Mouse (Mus musculus) lung, embryonic 14.5 days (tissue): Measurements from ENCODE around the gene Inhbe. TPM values are rescaled to one million over a fixed set of nuclear protein-coding genes. Genes with fewer than 3 reads are reported as not detected.

Source experiments
- ATAC-seq: fragments of 200-750 bp; cut with Nextera tagmentation; 2 replicates; pipeline ENCODE4 v1.8.0; 2017; ENCODE audit warnings: mild to moderate bottlenecking, moderate TSS enrichment, moderate library complexity; ENCODE audit not compliant: insufficient read depth
- DNase-seq: peaks from one replicate; pipeline ENCODE4 v3.0.0-alpha.2; 2015
- H3K27ac ChIP-seq: fragments of 300-500 bp; sonication (generic); 2 replicates; pipeline ENCODE4 v1.5.1; 2014; ENCODE audit warnings: low read depth, mild to moderate bottlenecking, moderate library complexity
- H3K27me3 ChIP-seq: fragments of 300-500 bp; sonication (generic); 2 replicates; pipeline ENCODE4 v1.6.1; 2014; ENCODE audit warnings: low read length, control low read depth; ENCODE audit not compliant: insufficient read depth
- H3K36me3 ChIP-seq: fragments of 300-500 bp; sonication (generic); 2 replicates; pipeline ENCODE4 v1.6.1; 2014; ENCODE audit warnings: control low read depth; ENCODE audit not compliant: insufficient read depth
- H3K4me1 ChIP-seq: fragments of 300-500 bp; sonication (generic); 2 replicates; pipeline ENCODE4 v1.6.1; 2014; ENCODE audit warnings: antibody characterized with exemption, control low read depth; ENCODE audit not compliant: insufficient read depth
- H3K4me2 ChIP-seq: fragments of 300-500 bp; sonication (generic); 2 replicates; pipeline ENCODE4 v1.6.1; 2014; ENCODE audit warnings: mild to moderate bottlenecking
- H3K4me3 ChIP-seq: fragments of 300-500 bp; sonication (generic); 2 replicates; pipeline ENCODE4 v1.5.1; 2014; ENCODE audit warnings: low read depth, low read length
- H3K9ac ChIP-seq: fragments of 300-500 bp; sonication (generic); 2 replicates; pipeline ENCODE4 v1.6.1; 2014
- H3K9me3 ChIP-seq: fragments of 300-500 bp; sonication (generic); 2 replicates; pipeline ENCODE4 v1.6.1; 2016; ENCODE audit warnings: low read depth, low read length, control low read depth
- CTCF ChIP-seq: IDR thresholded peaks from 2 replicates; pipeline ENCODE4 v1.5.1; 2016; ENCODE audit warnings: antibody characterized with exemption, low read depth
- WGBS: fragments of 180-500 bp; shearing (Covaris S2); extraction: QIAGEN DNeasy Blood & Tissue Kit; methylation state at CpG from one replicate; pipeline ENCODE4 v1.1.7; 2014; 5-methylcytosine and 5-hydroxymethylcytosine counted together
- polyA plus RNA-seq: library from polyadenylated mRNA; unstranded; fragments of >200 nt; fragmentation: Nextera tagmentation; extraction: Ambion mirVana; gene quantifications from 2 replicates; pipeline ENCODE4 v1.2.1, GENCODE M21; 2014

Inhbe gene
- polyA plus RNA-seq, 1 experiment from 2014 or later, result 0.04 TPM

- peaks cover 30% of the 10 kb centered on the region; the same call in 1 of the 2 replicates for H3K36me3 ChIP-seq
- no peak overlapping the region for H3K4me3 ChIP-seq
- DNase-seq (no peak), ATAC-seq (no peak)
- no peak overlapping the region for H3K4me2 ChIP-seq
- 46% methylated on average over 18 of the region's 18 CpGs for WGBS
- no peak for TF ChIP-seq CTCF
- H3K9me3 ChIP-seq, result 0 out of 2 replicates have a peak, but pooled peaks cover 5% of the 10 kb centered on the region
- peaks cover 5% of the 10 kb centered on the region; the same call in 1 of the 2 replicates for H3K4me1 ChIP-seq
- H3K27ac ChIP-seq, result no peak overlapping the region
- H3K27me3 ChIP-seq, result peaks cover 52% of the 10 kb centered on the region
- H3K9ac ChIP-seq, result no peak overlapping the region
Measured at GRCm38 (mm10) chr10:127327461-127328145, 26.6 kb downstream of the Inhbe start.

- TF ChIP-seq CTCF, result no peak
Measured at GRCm38 (mm10) chr10:127326828-127327227, 27.4 kb downstream of the Inhbe start.

GRCm38 (mm10) chr10:127326017-127326801 lies 28.0 kb downstream of the Inhbe start:
- peaks cover 16% of the 10 kb centered on the region; the same call in 1 of the 2 replicates for H3K36me3 ChIP-seq
- H3K27me3 ChIP-seq, result peaks cover 52% of the 10 kb centered on the region
- DNase-seq (peak; percentile 50), ATAC-seq (peak; percentile 25; the same call in 1 of the 2 replicates)
- WGBS, result 2% methylated on average over 51 of the region's 54 CpGs
- no peak for TF ChIP-seq CTCF
- H3K9me3 ChIP-seq, result 0 out of 2 replicates have a peak, but pooled peaks cover 5% of the 10 kb centered on the region
- H3K4me2 ChIP-seq, result peak overlapping the region; percentile 73
- peak overlapping the region; percentile 36 for H3K9ac ChIP-seq
- peak overlapping the region; percentile 44 for H3K4me3 ChIP-seq
- H3K27ac ChIP-seq, result no peak overlapping the region
- peaks cover 5% of the 10 kb centered on the region; the same call in 1 of the 2 replicates for H3K4me1 ChIP-seq

More at GRCm38 (mm10) chr10:127326828-127327227, 27.4 kb downstream of the Inhbe start:
- Histone ChIP-seq H3K36me3 (peaks cover 22% of the 10 kb centered on the region; the same call in 1 of the 2 replicates), H3K4me3 (peak overlapping the region; percentile 44), H3K4me1 (peaks cover 5% of the 10 kb centered on the region; the same call in 1 of the 2 replicates), H3K27ac (no peak overlapping the region), H3K4me2 (peak overlapping the region; percentile 73), H3K9ac (peak overlapping the region; percentile 36), H3K9me3 (0 out of 2 replicates have a peak, but pooled peaks cover 5% of the 10 kb centered on the region), H3K27me3 (peaks cover 52% of the 10 kb centered on the region)
- ATAC-seq, result no peak
- 9% methylated on average over 29 of the region's 29 CpGs for WGBS
- no peak for DNase-seq

- ATAC-seq (no peak), DNase-seq (no peak)
- H3K36me3 ChIP-seq, result peaks cover 10% of the 10 kb centered on the region; the same call in 1 of the 2 replicates
- 0 out of 2 replicates have a peak, but pooled peaks cover 5% of the 10 kb centered on the region for H3K9me3 ChIP-seq
- H3K27me3 ChIP-seq, result peaks cover 52% of the 10 kb centered on the region
- H3K9ac ChIP-seq, result peak overlapping the region; percentile 36; the same call in 1 of the 2 replicates
- peak overlapping the region; percentile 73 for H3K4me2 ChIP-seq
- peak overlapping the region; percentile 44 for H3K4me3 ChIP-seq
- no peak overlapping the region for H3K27ac ChIP-seq
- 30% methylated on average over 14 of the region's 14 CpGs for WGBS
- H3K4me1 ChIP-seq, result peaks cover 5% of the 10 kb centered on the region; the same call in 1 of the 2 replicates
- TF ChIP-seq CTCF, result no peak
Measured at GRCm38 (mm10) chr10:127325454-127326016, 28.7 kb downstream of the Inhbe start.

- peak overlapping the region; percentile 15; the same call in 1 of the 2 replicates for H3K4me2 ChIP-seq
- no peaks in the 10 kb centered on the region for H3K36me3 ChIP-seq
- no peak for ATAC-seq
Measured at GRCm38 (mm10) chr10:127324495-127324894, 29.7 kb downstream of the Inhbe start.

GRCm38 (mm10) chr10:127323131-127323855 lies 30.9 kb downstream of the Inhbe start:
- Histone ChIP-seq H3K4me1 (peaks cover 5% of the 10 kb centered on the region; the same call in 1 of the 2 replicates), H3K4me3 (no peak overlapping the region), H3K4me2 (no peak overlapping the region), H3K27me3 (peaks cover 42% of the 10 kb centered on the region), H3K9ac (no peak overlapping the region), H3K9me3 (0 out of 2 replicates have a peak, but pooled peaks cover 5% of the 10 kb centered on the region), H3K27ac (no peak overlapping the region), H3K36me3 (no peaks in the 10 kb centered on the region)
- no peak for TF ChIP-seq CTCF
- 67% methylated on average over 17 of the region's 17 CpGs for WGBS
- no peak for DNase-seq
- ATAC-seq, result no peak

More at GRCm38 (mm10) chr10:127324495-127324894, 29.7 kb downstream of the Inhbe start:
- H3K4me1 ChIP-seq, result peaks cover 5% of the 10 kb centered on the region; the same call in 1 of the 2 replicates
- WGBS, result 10% methylated on average over 7 of the region's 7 CpGs
- peak; percentile 52 for TF ChIP-seq CTCF
- no peak overlapping the region for H3K4me3 ChIP-seq
- peaks cover 52% of the 10 kb centered on the region for H3K27me3 ChIP-seq
- H3K9me3 ChIP-seq, result 0 out of 2 replicates have a peak, but pooled peaks cover 5% of the 10 kb centered on the region
- peak; percentile 70 for DNase-seq
- no peak overlapping the region for H3K27ac ChIP-seq
- no peak overlapping the region for H3K9ac ChIP-seq
